Mouse (Mus musculus) lung, postnatal 0 days (tissue): ENCODE results near the gene Trhde. TPM values are rescaled to one million over a fixed set of nuclear protein-coding genes. Genes with fewer than 3 reads are reported as not detected.

Source experiments
- ATAC-seq: fragments of 200-750 bp; cut with Nextera tagmentation; 2 replicates; pipeline ENCODE4 v1.8.0; 2017; ENCODE audit warnings: moderate library complexity
- DNase-seq: peaks from one replicate; pipeline ENCODE4 v3.0.0-alpha.2; 2016; ENCODE audit warnings: low spot score
- H3K27ac ChIP-seq: fragments of 300-500 bp; sonication (generic); 2 replicates; pipeline ENCODE4 v1.5.1; 2014; ENCODE audit warnings: antibody characterized with exemption, mild to moderate bottlenecking, low read length, mixed read lengths
- H3K27me3 ChIP-seq: fragments of 300-500 bp; sonication (generic); replicated peaks from 2 replicates; pipeline ENCODE4 v1.6.1; 2014; ENCODE audit warnings: low read length, mixed read lengths; ENCODE audit not compliant: insufficient read depth
- H3K36me3 ChIP-seq: fragments of 300-500 bp; sonication (generic); 2 replicates; pipeline ENCODE4 v1.6.1; 2014; ENCODE audit warnings: low read length, mixed read lengths; ENCODE audit not compliant: insufficient read depth
- H3K4me1 ChIP-seq: fragments of 300-500 bp; sonication (generic); 2 replicates; pipeline ENCODE4 v1.6.1; 2014; ENCODE audit warnings: antibody characterized with exemption, low read depth, low read length, mixed read lengths; ENCODE audit not compliant: insufficient read depth
- H3K4me2 ChIP-seq: fragments of 300-500 bp; sonication (generic); replicated peaks from 2 replicates; pipeline ENCODE4 v1.6.1; 2014; ENCODE audit warnings: low read depth, mild to moderate bottlenecking, low read length, moderate library complexity, mixed read lengths
- H3K4me3 ChIP-seq: fragments of 300-500 bp; sonication (generic); 2 replicates; pipeline ENCODE4 v1.5.1; 2014; ENCODE audit warnings: low read depth, low read length
- H3K9ac ChIP-seq: fragments of 300-500 bp; sonication (generic); replicated peaks from 2 replicates; pipeline ENCODE4 v1.6.1; 2014; ENCODE audit warnings: low read depth, mild to moderate bottlenecking
- H3K9me3 ChIP-seq: fragments of 300-500 bp; sonication (generic); 2 replicates; pipeline ENCODE4 v1.6.1; 2016; ENCODE audit warnings: low read length, mixed read lengths
- CTCF ChIP-seq: IDR thresholded peaks from 2 replicates; pipeline ENCODE4 v1.5.1; 2016; ENCODE audit warnings: antibody characterized with exemption, mild to moderate bottlenecking
- EP300 ChIP-seq: IDR thresholded peaks from 2 replicates; pipeline ENCODE4 v1.6.1; 2016; ENCODE audit warnings: antibody characterized with exemption, mild to moderate bottlenecking, control low read depth
- WGBS: fragments of 180-500 bp; shearing (Covaris S2); extraction: QIAGEN DNeasy Blood & Tissue Kit; methylation state at CpG from one replicate; pipeline ENCODE4 v1.1.7; 2014; 5-methylcytosine and 5-hydroxymethylcytosine counted together
- polyA plus RNA-seq: library from polyadenylated mRNA; unstranded; fragments of >200 nt; fragmentation: Nextera tagmentation; extraction: Ambion mirVana; gene quantifications from 2 replicates; pipeline ENCODE4 v1.2.1, GENCODE M21; 2015

Gene Trhde
- polyA plus RNA-seq, 1 experiment from 2014 or later: not detected

DNA sequence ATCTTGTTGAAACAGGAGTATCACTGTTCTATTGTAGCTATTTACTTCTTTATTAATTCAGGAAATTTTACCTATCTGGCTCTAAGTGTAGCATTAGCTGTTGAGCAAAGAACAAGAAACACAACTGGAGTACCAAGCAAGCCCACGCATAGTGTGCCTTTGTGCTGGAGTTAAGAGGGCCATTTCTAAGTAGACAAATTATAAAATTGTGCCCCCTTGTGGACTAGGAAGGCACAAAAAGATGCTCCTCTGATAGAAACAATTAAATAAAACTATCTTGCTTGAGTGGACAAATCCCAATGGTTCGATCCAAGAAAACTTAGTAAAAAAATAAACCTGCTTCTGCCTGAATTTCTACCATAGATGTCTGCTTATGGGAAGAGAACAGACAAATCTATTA is 76.5 kb downstream of the Trhde start:
- no peak overlapping the region for H3K4me2 ChIP-seq
- H3K4me3 ChIP-seq: no peak overlapping the region
- no peaks in the 10 kb centered on the region for H3K4me1 ChIP-seq
- no peaks in the 10 kb centered on the region for H3K27me3 ChIP-seq
- 79% methylated on average over 2 of the region's 2 CpGs for WGBS
- ATAC-seq: no peak
- no peak overlapping the region for H3K27ac ChIP-seq
- no peaks in the 10 kb centered on the region for H3K36me3 ChIP-seq
- TF ChIP-seq EP300: no peak
- no peak for TF ChIP-seq CTCF
- DNase-seq: no peak
- H3K9me3 ChIP-seq: no peaks in the 10 kb centered on the region
- no peak overlapping the region for H3K9ac ChIP-seq

DNA sequence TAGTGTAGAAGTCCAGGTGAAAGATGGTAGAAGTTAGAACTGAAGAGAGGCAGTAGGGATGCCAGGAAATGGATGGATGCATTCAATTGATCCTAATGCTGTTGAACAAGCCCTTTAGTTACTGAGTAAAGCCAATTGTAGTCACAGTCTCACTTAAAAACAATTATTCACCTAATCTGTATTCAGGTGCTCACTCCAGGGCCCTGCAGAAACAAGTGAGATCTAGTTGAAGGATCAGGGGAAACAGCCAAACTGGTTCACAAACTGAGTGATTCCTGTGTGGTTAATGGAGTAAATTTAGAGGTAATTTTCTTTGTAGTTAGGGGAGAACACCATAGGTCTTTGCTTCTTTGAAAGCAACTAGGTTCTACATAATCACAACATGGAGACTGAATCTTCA is 100.3 kb downstream of the Trhde start:
- Histone ChIP-seq H3K27ac (no peak overlapping the region), H3K4me1 (no peaks in the 10 kb centered on the region), H3K9ac (no peak overlapping the region), H3K36me3 (no peaks in the 10 kb centered on the region), H3K4me3 (no peak overlapping the region), H3K4me2 (no peak overlapping the region), H3K9me3 (no peaks in the 10 kb centered on the region), H3K27me3 (no peaks in the 10 kb centered on the region)
- no peak for ATAC-seq
- DNase-seq: no peak
- TF ChIP-seq CTCF: no peak

DNA sequence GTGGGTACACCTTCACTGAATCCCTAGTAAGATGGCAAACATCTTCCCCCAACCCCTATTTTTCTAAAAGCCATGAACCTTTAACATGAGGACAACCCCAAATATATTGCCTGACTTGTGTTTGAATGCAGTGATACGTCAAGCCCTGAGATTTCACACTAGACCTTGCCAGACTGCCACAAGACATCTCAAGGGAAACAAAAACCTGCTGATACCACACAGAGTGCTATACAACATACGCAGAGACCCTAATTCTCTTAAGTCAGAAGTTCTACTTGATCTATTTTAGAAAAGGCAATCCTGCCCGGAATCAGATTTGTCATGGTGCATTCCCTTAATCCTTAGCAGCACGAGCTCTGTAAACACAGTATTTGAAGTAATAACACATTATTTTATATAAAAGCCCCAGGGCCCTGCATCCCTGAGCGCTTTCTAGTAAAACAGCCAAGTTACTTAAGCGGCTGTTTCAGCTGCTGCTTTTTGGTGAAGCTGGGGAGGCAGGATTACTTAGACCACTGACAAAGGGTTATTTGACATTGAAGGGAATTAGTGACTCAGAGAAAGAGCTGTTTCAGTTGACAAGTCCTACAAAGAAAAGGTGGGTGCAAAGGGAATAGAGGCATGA is 130.2 kb downstream of the Trhde start:
- no peak overlapping the region for H3K27ac ChIP-seq
- H3K4me1 ChIP-seq: no peaks in the 10 kb centered on the region
- no peaks in the 10 kb centered on the region for H3K27me3 ChIP-seq
- H3K4me3 ChIP-seq: no peak overlapping the region
- ATAC-seq: no peak
- TF ChIP-seq CTCF (no peak), EP300 (no peak)
- no peak overlapping the region for H3K4me2 ChIP-seq
- DNase-seq: no peak
- no peak overlapping the region for H3K9ac ChIP-seq
- H3K36me3 ChIP-seq: no peaks in the 10 kb centered on the region
- H3K9me3 ChIP-seq: no peaks in the 10 kb centered on the region
- 76% methylated on average over 6 of the region's 6 CpGs for WGBS

DNA sequence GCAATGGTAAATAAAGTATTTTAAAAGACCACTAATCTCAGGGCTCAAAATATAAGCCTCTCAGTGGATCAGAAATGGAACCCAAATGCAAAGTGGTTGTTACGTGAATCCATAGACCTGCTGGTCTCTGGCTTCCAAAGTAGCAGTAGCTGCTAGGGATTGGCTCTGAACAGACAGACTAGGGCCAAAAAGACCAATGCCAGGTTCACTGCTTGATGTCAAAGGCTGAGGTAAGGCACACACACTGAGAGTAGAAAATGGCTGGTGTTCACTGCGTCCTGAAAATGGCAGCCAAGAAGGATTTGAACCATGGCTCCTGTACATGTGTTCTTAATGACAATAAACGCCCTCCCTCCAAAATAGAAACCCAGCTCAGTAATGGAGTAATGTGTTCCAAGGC is 209.1 kb downstream of the Trhde start:
- no peak for DNase-seq
- no peaks in the 10 kb centered on the region for H3K4me1 ChIP-seq
- no peaks in the 10 kb centered on the region for H3K9me3 ChIP-seq
- H3K9ac ChIP-seq: no peak overlapping the region
- H3K4me3 ChIP-seq: no peak overlapping the region
- H3K27ac ChIP-seq: no peak overlapping the region
- no peaks in the 10 kb centered on the region for H3K36me3 ChIP-seq
- no peak overlapping the region for H3K4me2 ChIP-seq
- H3K27me3 ChIP-seq: no peaks in the 10 kb centered on the region
- no peak for ATAC-seq
- 77% methylated on average over 3 of the region's 3 CpGs for WGBS
- TF ChIP-seq CTCF: no peak
- TF ChIP-seq EP300: no peak

DNA sequence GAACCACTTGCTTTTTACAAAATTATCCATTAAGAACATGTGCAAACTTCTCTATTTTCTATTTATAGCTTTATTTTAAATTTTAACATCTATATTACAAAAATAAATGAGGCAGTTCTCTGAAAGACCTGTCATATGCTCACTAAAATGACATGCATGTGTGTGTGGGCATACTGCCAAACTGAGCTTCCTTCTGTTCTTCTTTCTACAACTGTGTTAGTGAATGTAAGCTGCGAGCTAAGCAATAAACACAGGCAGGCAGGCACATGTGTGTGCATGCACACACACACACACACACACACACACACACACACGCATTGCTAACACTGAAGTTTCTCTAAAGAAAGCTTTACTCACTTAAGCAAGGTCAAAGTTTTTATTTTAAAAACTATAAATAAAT is 223.2 kb downstream of the Trhde start:
- Histone ChIP-seq H3K4me3 (no peak overlapping the region), H3K9me3 (no peaks in the 10 kb centered on the region), H3K9ac (no peak overlapping the region), H3K36me3 (no peaks in the 10 kb centered on the region), H3K27ac (no peak overlapping the region), H3K27me3 (no peaks in the 10 kb centered on the region), H3K4me1 (no peaks in the 10 kb centered on the region), H3K4me2 (no peak overlapping the region)
- WGBS: 71% methylated on average over 2 of the region's 2 CpGs
- ATAC-seq (no peak), DNase-seq (no peak)
- no peak for TF ChIP-seq CTCF
- TF ChIP-seq EP300: no peak

DNA sequence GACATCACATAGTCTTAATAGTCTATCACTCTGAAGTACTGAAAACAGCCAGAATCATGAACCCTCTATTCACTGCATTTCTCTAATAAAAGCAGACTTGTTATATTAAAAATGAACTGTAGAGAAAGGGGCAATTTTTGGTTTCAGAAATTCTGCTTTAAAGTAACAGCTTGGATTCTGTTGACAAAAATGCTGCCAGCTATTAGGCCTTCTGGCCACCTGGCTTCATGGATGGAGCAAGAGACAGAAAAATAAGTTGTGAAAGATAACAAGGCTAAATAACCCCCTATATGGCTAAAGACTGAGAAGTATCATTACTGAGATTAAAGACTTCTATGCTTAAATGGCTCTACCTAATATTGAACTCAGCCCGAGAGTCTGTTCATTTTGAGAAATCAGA is 234.2 kb downstream of the Trhde start:
- no peaks in the 10 kb centered on the region for H3K36me3 ChIP-seq
- H3K4me3 ChIP-seq: no peak overlapping the region
- DNase-seq (no peak), ATAC-seq (no peak)
- H3K9ac ChIP-seq: no peak overlapping the region
- WGBS: 78% methylated on average over 1 of the region's 1 CpGs
- H3K9me3 ChIP-seq: no peaks in the 10 kb centered on the region
- no peaks in the 10 kb centered on the region for H3K27me3 ChIP-seq
- H3K27ac ChIP-seq: no peak overlapping the region
- no peak overlapping the region for H3K4me2 ChIP-seq
- no peak for TF ChIP-seq CTCF
- TF ChIP-seq EP300: no peak
- H3K4me1 ChIP-seq: no peaks in the 10 kb centered on the region

DNA sequence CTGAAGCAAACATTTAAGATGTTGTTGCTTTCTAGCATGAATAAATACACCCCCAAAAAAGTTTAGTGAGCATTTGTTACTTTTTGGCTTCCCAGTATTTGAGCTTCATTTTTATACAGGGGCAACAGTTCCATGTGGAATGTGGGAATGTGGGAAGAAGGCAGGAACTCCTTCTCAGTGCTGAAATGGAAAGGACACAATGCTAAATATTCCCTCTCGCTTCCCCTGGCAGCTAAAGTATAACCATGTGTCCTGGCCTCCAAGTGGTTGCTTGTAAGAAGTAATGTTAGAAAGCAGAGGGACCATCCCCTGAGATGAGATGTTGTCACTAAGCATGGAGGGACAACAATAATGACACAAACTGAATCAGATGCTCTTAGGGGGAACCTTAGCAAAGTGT is 292.9 kb downstream of the Trhde start:
- no peak overlapping the region for H3K27ac ChIP-seq
- H3K4me2 ChIP-seq: no peak overlapping the region
- WGBS: 69% methylated on average over 1 of the region's 1 CpGs
- no peak overlapping the region for H3K9ac ChIP-seq
- no peaks in the 10 kb centered on the region for H3K27me3 ChIP-seq
- ATAC-seq (no peak), DNase-seq (no peak)
- H3K4me3 ChIP-seq: no peak overlapping the region
- H3K9me3 ChIP-seq: no peaks in the 10 kb centered on the region
- H3K4me1 ChIP-seq: no peaks in the 10 kb centered on the region
- no peaks in the 10 kb centered on the region for H3K36me3 ChIP-seq
- TF ChIP-seq EP300: no peak
- no peak for TF ChIP-seq CTCF
